Mouse (Mus musculus) myocyte (in vitro differentiated cells): Measurements from ENCODE around the gene Hoxd1.

ENCODE experiments used
- POLR2A ChIP-seq: IDR thresholded peaks from one replicate; pipeline ENCODE4 v1.6.1; 2011; ENCODE audit warnings: low read depth, mild to moderate bottlenecking, control low read depth, moderate library complexity; ENCODE audit not compliant: insufficient read length
- POLR2AphosphoS2 ChIP-seq: IDR thresholded peaks from one replicate; pipeline ENCODE4 v1.6.1; 2011; ENCODE audit warnings: low read depth, control low read depth; ENCODE audit not compliant: insufficient read length
- USF1 ChIP-seq: IDR thresholded peaks from one replicate; pipeline ENCODE4 v1.6.1; 2011; ENCODE audit warnings: low read depth, mild to moderate bottlenecking, control low read depth, moderate library complexity

GRCm38 (mm10) chr2:74734451-74734850 lies 28.3 kb upstream of the Hoxd1 start:
- TF ChIP-seq POLR2A = no peak
- no peak for TF ChIP-seq POLR2AphosphoS2
- TF ChIP-seq USF1 = no peak
